In genomic region chr2:143962192-143962591, GRCm38 (mm10) we compare ENCODE assay signal across 20 mouse cellular contexts.
"Had no signal": no experiment of that assay in that cellular context is flagged by ENCODE, and none has a peak within 500 bp of the region (broad histone marks: within the 10 kb centered on the region; RNA-seq: fewer than 3 reads in every experiment).

No protein-coding gene starts in this region.

- H3K4me1 ChIP-seq: limb, embryonic 12.5 days; limb, embryonic 15.5 days; lung, embryonic 15.5 days; midbrain, embryonic 12.5 days; midbrain, embryonic 15.5 days; stomach, embryonic 15.5 days had no signal

- DNase-seq: kidney, adult 18-20 months; kidney, adult 9 months; kidney, postnatal 14 days; kidney, postnatal 4 days; left cerebral cortex, postnatal 4 days; liver, postnatal 0 days; lung, postnatal 10 days; retina, postnatal 1 day; right cerebral cortex, postnatal 25 days; spleen, adult 18-20 months; thymus, postnatal 25 days had no signal

- ATAC-seq: intestine, embryonic 16.5 days; liver, postnatal 0 days; midbrain, embryonic 15.5 days had no signal

- H3K9me3 ChIP-seq: limb, embryonic 15.5 days; lung, embryonic 15.5 days; midbrain, embryonic 15.5 days; stomach, embryonic 15.5 days had no signal

- H3K4me3 ChIP-seq: limb, embryonic 12.5 days; limb, embryonic 15.5 days; lung, embryonic 15.5 days; midbrain, embryonic 12.5 days; midbrain, embryonic 15.5 days; myocyte; stomach, embryonic 15.5 days had no signal

- H3K27ac ChIP-seq: limb, embryonic 12.5 days; limb, embryonic 15.5 days; liver, embryonic 14.5 days; lung, embryonic 15.5 days; midbrain, embryonic 12.5 days; midbrain, embryonic 15.5 days; stomach, embryonic 15.5 days had no signal

- H3K27me3 ChIP-seq: limb, embryonic 12.5 days; limb, embryonic 15.5 days; lung, embryonic 15.5 days; midbrain, embryonic 12.5 days; midbrain, embryonic 15.5 days; stomach, embryonic 15.5 days had no signal
